Mouse (Mus musculus) thymus, adult 18-20 months (tissue): Measurements from ENCODE around the gene Pcdh9.

Experiments used
- DNase-seq, 2 experiments: peaks; one replicate each; pipeline ENCODE4 v3.0.0; 2022; ENCODE audit warnings: mixed read lengths in 2 of 2

The Pcdh9 gene

GRCm38 (mm10) chr14:93890519-93891370 lies at the start of gene Pcdh9:
Gene Pcdh9 (minus strand): TSS chr14:93890679.
- peak in 1 of 2 experiments; percentile 16 for DNase-seq

- DNase-seq = no peak
Measured at GRCm38 (mm10) chr14:93906928-93907327, 16.4 kb upstream of the Pcdh9 start.

- DNase-seq = no peak
Measured at GRCm38 (mm10) chr14:93898533-93898932, 8.1 kb upstream of the Pcdh9 start.

GRCm38 (mm10) chr14:93895131-93895530 lies 4.7 kb upstream of the Pcdh9 start:
- DNase-seq = no peak

GRCm38 (mm10) chr14:93891371-93891746 lies 880 bp upstream of the Pcdh9 start:
- DNase-seq = no peak

GRCm38 (mm10) chr14:93889839-93890518 lies 500 bp downstream of the Pcdh9 start:
- DNase-seq = no peak

- no peak for DNase-seq
Measured at GRCm38 (mm10) chr14:93889231-93889630, 1.2 kb downstream of the Pcdh9 start.

- DNase-seq = no peak
Measured at GRCm38 (mm10) chr14:93888346-93888745, 2.1 kb downstream of the Pcdh9 start.

- no peak for DNase-seq
Measured at GRCm38 (mm10) chr14:93887066-93887465, 3.4 kb downstream of the Pcdh9 start.

- DNase-seq = no peak
Measured at GRCm38 (mm10) chr14:93885551-93886084, 4.9 kb downstream of the Pcdh9 start.

GRCm38 (mm10) chr14:93884467-93884866 lies 6.0 kb downstream of the Pcdh9 start:
- DNase-seq = no peak

- DNase-seq = no peak
Measured at GRCm38 (mm10) chr14:93880071-93880470, 10.4 kb downstream of the Pcdh9 start.

GRCm38 (mm10) chr14:93875968-93876367 lies 14.5 kb downstream of the Pcdh9 start:
- no peak for DNase-seq

- no peak for DNase-seq
Measured at GRCm38 (mm10) chr14:93868211-93868610, 22.3 kb downstream of the Pcdh9 start.

GRCm38 (mm10) chr14:93858069-93858468 lies 32.4 kb downstream of the Pcdh9 start:
- DNase-seq = no peak

- DNase-seq = no peak
Measured at GRCm38 (mm10) chr14:93846091-93846677, 44.3 kb downstream of the Pcdh9 start.

- no peak for DNase-seq
Measured at GRCm38 (mm10) chr14:93842686-93843288, 47.7 kb downstream of the Pcdh9 start.

GRCm38 (mm10) chr14:93832511-93832910 lies 58.0 kb downstream of the Pcdh9 start:
- no peak for DNase-seq

- no peak for DNase-seq
Measured at GRCm38 (mm10) chr14:93827159-93827558, 63.3 kb downstream of the Pcdh9 start.

- no peak for DNase-seq
Measured at GRCm38 (mm10) chr14:93826042-93826462, 64.4 kb downstream of the Pcdh9 start.

GRCm38 (mm10) chr14:93818845-93819244 lies 71.6 kb downstream of the Pcdh9 start:
- DNase-seq = no peak

GRCm38 (mm10) chr14:93817591-93817990 lies 72.9 kb downstream of the Pcdh9 start:
- no peak for DNase-seq

GRCm38 (mm10) chr14:93794530-93794929 lies 95.9 kb downstream of the Pcdh9 start:
- no peak for DNase-seq
